Mouse (Mus musculus) embryonic facial prominence, embryonic 14.5 days (tissue): ENCODE measurements around the gene Prss35. TPM values are rescaled to one million over a fixed set of nuclear protein-coding genes. Genes with fewer than 3 reads are reported as not detected.

Experiments used
- ATAC-seq: fragments of 200-750 bp; cut with Nextera tagmentation; 2 replicates; pipeline ENCODE4 v1.8.0; 2017; ENCODE audit warnings: low read depth, moderate number of reproducible peaks, moderate TSS enrichment
- DNase-seq: peaks from one replicate; pipeline ENCODE4 v3.0.0-alpha.2; 2015; ENCODE audit warnings: low spot score
- H3K27ac ChIP-seq: fragments of 300-500 bp; sonication (generic); replicated peaks from 2 replicates; pipeline ENCODE4 v1.5.1; 2014; ENCODE audit warnings: low read depth, mild to moderate bottlenecking, low read length, moderate library complexity
- H3K27me3 ChIP-seq: fragments of 300-500 bp; sonication (generic); replicated peaks from 2 replicates; pipeline ENCODE4 v1.6.1; 2014; ENCODE audit warnings: low read length; ENCODE audit not compliant: control insufficient read depth, insufficient read depth
- H3K36me3 ChIP-seq: fragments of 300-500 bp; sonication (generic); 2 replicates; pipeline ENCODE4 v1.6.1; 2014; ENCODE audit warnings: low read length, mixed read lengths; ENCODE audit not compliant: control insufficient read depth, insufficient read depth
- H3K4me1 ChIP-seq: fragments of 300-500 bp; sonication (generic); 2 replicates; pipeline ENCODE4 v1.6.1; 2014; ENCODE audit warnings: antibody characterized with exemption, low read length; ENCODE audit not compliant: control insufficient read depth, insufficient read depth
- H3K4me2 ChIP-seq: fragments of 300-500 bp; sonication (generic); 2 replicates; pipeline ENCODE4 v1.6.1; 2014; ENCODE audit warnings: low read depth, mild to moderate bottlenecking, low read length, moderate library complexity, mixed read lengths
- H3K4me3 ChIP-seq: fragments of 300-500 bp; sonication (generic); 2 replicates; pipeline ENCODE4 v1.5.1; 2014; ENCODE audit warnings: low read depth, mild to moderate bottlenecking, low read length
- H3K9ac ChIP-seq: fragments of 300-500 bp; sonication (generic); 2 replicates; pipeline ENCODE4 v1.6.1; 2014; ENCODE audit warnings: low read depth, mild to moderate bottlenecking, low read length, moderate library complexity, mixed read lengths
- H3K9me3 ChIP-seq: fragments of 300-500 bp; sonication (generic); 2 replicates; pipeline ENCODE4 v1.6.1; 2016; ENCODE audit warnings: low read length; ENCODE audit not compliant: control insufficient read depth
- WGBS: fragments of 180-500 bp; shearing (Covaris S2); extraction: QIAGEN DNeasy Blood & Tissue Kit; methylation state at CpG from one replicate; pipeline ENCODE4 v1.1.7; 2014; 5-methylcytosine and 5-hydroxymethylcytosine counted together
- polyA plus RNA-seq: library from polyadenylated mRNA; unstranded; fragments of >200 nt; fragmentation: Nextera tagmentation; extraction: Ambion mirVana; gene quantifications from 2 replicates; pipeline ENCODE4 v1.2.1, GENCODE M21; 2014

Gene Prss35
- polyA plus RNA-seq, 1 experiment from 2014 or later, result 65.4 TPM

DNA sequence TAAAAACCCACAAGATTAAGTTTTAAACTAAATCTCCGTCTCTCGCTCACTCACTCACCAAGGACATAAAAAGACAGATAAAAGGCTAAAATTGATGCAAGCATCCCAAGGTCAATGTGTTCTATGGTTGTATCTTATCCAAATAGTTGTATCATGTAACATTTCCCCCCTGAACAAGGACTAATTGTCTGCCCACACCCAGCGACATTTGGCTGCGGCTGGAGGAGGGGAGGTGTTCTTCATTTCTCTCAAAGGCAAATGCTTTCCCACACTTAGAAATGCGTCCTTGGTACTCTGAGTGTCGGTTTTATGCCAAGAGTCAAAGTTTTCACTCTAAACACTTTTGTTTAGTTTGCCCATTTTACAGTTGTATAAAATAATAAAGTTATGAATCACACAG, 34.5 kb upstream of the Prss35 start:
- ATAC-seq (no peak), DNase-seq (no peak)
- Histone ChIP-seq H3K4me3 (no peak overlapping the region), H3K4me2 (no peak overlapping the region), H3K36me3 (no peaks in the 10 kb centered on the region), H3K4me1 (no peaks in the 10 kb centered on the region), H3K9me3 (no peaks in the 10 kb centered on the region), H3K27ac (no peak overlapping the region), H3K27me3 (no peaks in the 10 kb centered on the region), H3K9ac (no peak overlapping the region)
- WGBS, result 51% methylated on average over 6 of the region's 6 CpGs

DNA sequence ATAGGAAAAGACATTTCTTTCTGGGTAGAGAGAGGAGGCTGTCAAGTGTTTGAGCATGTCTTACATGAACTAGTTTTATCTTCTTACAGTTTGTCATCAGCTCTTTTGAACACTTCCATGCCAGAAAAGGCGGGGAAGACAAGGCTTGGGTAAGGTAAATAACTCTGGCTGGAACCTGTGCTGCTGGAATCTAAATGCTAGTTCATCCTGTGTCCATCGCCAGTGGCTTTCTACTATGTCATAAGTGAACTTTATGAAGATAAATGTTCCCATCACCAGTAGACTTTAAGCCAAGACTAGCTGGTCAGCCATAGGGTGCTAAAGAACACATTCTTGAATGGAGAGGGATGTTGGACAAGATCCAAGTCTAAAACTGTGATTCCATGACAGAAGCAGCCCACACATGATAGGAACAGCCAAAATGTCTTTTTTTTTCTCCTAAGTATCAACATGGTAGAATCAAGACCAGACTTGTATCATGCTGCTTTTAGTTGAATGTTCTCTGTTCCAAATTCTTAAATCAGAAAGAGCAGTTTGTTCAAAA, 33.3 kb upstream of the Prss35 start:
- DNase-seq (no peak), ATAC-seq (no peak)
- 77% methylated on average over 2 of the region's 2 CpGs for WGBS

DNA sequence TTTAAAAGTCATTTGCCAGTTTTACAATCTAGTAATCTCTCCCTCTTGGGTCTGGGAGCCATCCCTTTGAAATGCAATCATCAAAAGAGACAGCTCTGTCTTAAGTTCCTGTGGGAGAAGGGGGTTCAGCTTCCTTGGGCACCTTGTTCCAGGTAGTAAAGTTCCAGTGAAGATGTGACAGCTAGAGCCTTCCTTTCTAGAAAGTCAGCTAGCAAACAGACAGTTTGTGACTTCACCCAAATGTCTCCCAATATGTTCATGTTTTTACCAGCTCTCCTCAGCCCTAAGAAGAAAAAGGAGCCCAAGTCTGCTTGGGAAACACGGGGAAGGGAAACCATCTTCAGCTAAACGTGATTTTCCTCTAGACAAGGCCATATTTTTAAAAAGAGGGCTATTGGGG, 30.8 kb upstream of the Prss35 start:
- ATAC-seq (no peak), DNase-seq (no peak)
- no peak overlapping the region for H3K4me2 ChIP-seq
- H3K27me3 ChIP-seq, result no peaks in the 10 kb centered on the region
- no peak overlapping the region for H3K27ac ChIP-seq
- no peaks in the 10 kb centered on the region for H3K36me3 ChIP-seq
- H3K9me3 ChIP-seq, result no peaks in the 10 kb centered on the region
- WGBS, result 63% methylated on average over 2 of the region's 2 CpGs
- H3K4me3 ChIP-seq, result no peak overlapping the region
- H3K9ac ChIP-seq, result no peak overlapping the region
- H3K4me1 ChIP-seq, result no peaks in the 10 kb centered on the region

More for the DNA sequence above, 33.3 kb upstream of the Prss35 start:
- Histone ChIP-seq H3K27me3 (no peaks in the 10 kb centered on the region), H3K9me3 (no peaks in the 10 kb centered on the region), H3K4me1 (no peaks in the 10 kb centered on the region), H3K4me3 (no peak overlapping the region), H3K36me3 (no peaks in the 10 kb centered on the region), H3K27ac (no peak overlapping the region), H3K9ac (no peak overlapping the region), H3K4me2 (no peak overlapping the region)

DNA sequence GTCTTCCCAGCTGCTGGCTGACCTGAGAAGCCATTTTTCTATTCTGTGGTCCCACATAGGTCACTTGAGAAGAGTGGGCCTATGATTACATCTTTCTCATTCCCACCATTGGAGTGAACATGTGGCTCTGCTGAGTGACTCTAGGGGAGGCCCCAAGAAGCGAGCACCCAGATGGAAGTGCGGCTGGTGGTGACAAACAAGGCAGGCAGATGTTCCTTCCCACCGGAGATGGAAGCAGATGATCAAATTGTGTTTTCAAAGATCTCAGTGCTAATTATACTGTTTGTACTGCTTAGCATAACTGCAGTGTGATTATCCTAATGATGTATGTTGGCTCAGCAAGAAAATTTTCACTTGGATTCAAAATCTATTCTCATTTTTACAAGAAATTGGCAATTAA, 29.4 kb upstream of the Prss35 start:
- H3K27ac ChIP-seq, result no peak overlapping the region
- no peaks in the 10 kb centered on the region for H3K27me3 ChIP-seq
- no peak for DNase-seq
- no peak overlapping the region for H3K4me3 ChIP-seq
- no peaks in the 10 kb centered on the region for H3K36me3 ChIP-seq
- ATAC-seq, result no peak
- H3K9ac ChIP-seq, result no peak overlapping the region
- 84% methylated on average over 3 of the region's 3 CpGs for WGBS
- H3K4me1 ChIP-seq, result no peaks in the 10 kb centered on the region
- no peaks in the 10 kb centered on the region for H3K9me3 ChIP-seq
- no peak overlapping the region for H3K4me2 ChIP-seq

DNA sequence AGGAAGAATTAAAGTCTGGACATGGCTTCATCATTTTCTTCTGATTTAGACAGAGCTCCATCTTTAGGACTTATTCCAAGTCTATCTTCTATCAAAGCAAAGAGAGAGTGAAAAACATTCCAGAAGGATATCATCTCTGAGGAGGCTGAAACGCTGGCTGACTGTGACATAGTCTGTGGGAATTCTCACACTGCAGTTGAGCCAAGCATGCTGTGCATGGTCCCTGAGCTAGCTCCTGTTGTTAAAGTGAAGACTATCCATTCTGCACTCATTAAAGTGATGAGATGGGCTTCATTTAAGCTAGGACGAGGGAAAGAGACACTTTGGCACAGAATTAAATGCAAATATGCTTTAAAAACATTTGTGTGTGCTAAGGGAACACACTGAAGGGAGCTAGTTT, 26.9 kb upstream of the Prss35 start:
- Histone ChIP-seq H3K9ac (no peak overlapping the region), H3K27me3 (no peaks in the 10 kb centered on the region), H3K27ac (no peak overlapping the region), H3K9me3 (no peaks in the 10 kb centered on the region), H3K4me2 (no peak overlapping the region), H3K4me1 (no peaks in the 10 kb centered on the region), H3K36me3 (no peaks in the 10 kb centered on the region), H3K4me3 (no peak overlapping the region)
- no peak for DNase-seq
- 46% methylated on average over 2 of the region's 2 CpGs for WGBS
- ATAC-seq, result no peak

- no peak overlapping the region for H3K9ac ChIP-seq
- 58% methylated on average over 5 of the region's 5 CpGs for WGBS
- no peak for ATAC-seq
Observed at GRCm38 (mm10) chr9:86717119-86717518, 26.3 kb upstream of the Prss35 start.

GRCm38 (mm10) chr9:86720227-86720626, 23.2 kb upstream of the Prss35 start:
- H3K4me1 ChIP-seq, result no peaks in the 10 kb centered on the region
- H3K36me3 ChIP-seq, result no peaks in the 10 kb centered on the region
- H3K4me3 ChIP-seq, result no peak overlapping the region
- H3K9ac ChIP-seq, result no peak overlapping the region
- H3K4me2 ChIP-seq, result no peak overlapping the region
- DNase-seq (no peak), ATAC-seq (no peak)
- H3K9me3 ChIP-seq, result no peaks in the 10 kb centered on the region
- H3K27me3 ChIP-seq, result no peaks in the 10 kb centered on the region
- 86% methylated on average over 5 of the region's 5 CpGs for WGBS
- no peak overlapping the region for H3K27ac ChIP-seq

More at GRCm38 (mm10) chr9:86717119-86717518, 26.3 kb upstream of the Prss35 start:
- Histone ChIP-seq H3K27me3 (no peaks in the 10 kb centered on the region), H3K9me3 (no peaks in the 10 kb centered on the region), H3K36me3 (no peaks in the 10 kb centered on the region), H3K4me2 (no peak overlapping the region), H3K4me3 (no peak overlapping the region), H3K4me1 (no peaks in the 10 kb centered on the region), H3K27ac (no peak overlapping the region)
- DNase-seq, result no peak

- Histone ChIP-seq H3K27me3 (no peaks in the 10 kb centered on the region), H3K4me2 (no peak overlapping the region), H3K27ac (no peak overlapping the region), H3K36me3 (no peaks in the 10 kb centered on the region), H3K9me3 (no peaks in the 10 kb centered on the region), H3K9ac (no peak overlapping the region), H3K4me3 (no peak overlapping the region), H3K4me1 (no peaks in the 10 kb centered on the region)
- 76% methylated on average over 2 of the region's 2 CpGs for WGBS
- ATAC-seq, result no peak
- no peak for DNase-seq
Observed at GRCm38 (mm10) chr9:86720794-86721193, 22.7 kb upstream of the Prss35 start.

GRCm38 (mm10) chr9:86725066-86725465, 18.4 kb upstream of the Prss35 start:
- Histone ChIP-seq H3K9ac (no peak overlapping the region), H3K4me1 (no peaks in the 10 kb centered on the region), H3K27me3 (no peaks in the 10 kb centered on the region), H3K4me2 (no peak overlapping the region), H3K36me3 (no peaks in the 10 kb centered on the region), H3K27ac (no peak overlapping the region), H3K9me3 (no peaks in the 10 kb centered on the region), H3K4me3 (no peak overlapping the region)
- DNase-seq (no peak), ATAC-seq (no peak)
- WGBS, result 85% methylated on average over 4 of the region's 4 CpGs
